Mouse (Mus musculus): ENCODE results near the gene Bcl9l. TPM values are rescaled to one million over a fixed set of nuclear protein-coding genes. Genes with fewer than 3 reads are reported as not detected.

Gene Bcl9l
- polyA plus RNA-seq, 1 experiment from 2014 or later = 17.3 TPM

GRCm38 (mm10) chr9:44551138-44551537 lies 68.5 kb downstream of the Bcl9l start:
- Histone ChIP-seq H3K9me3 (ENCODE audit: low read depth, low read length) (no peaks in the 10 kb centered on the region), H3K4me3 (ENCODE audit: low read depth, low read length) (no peak overlapping the region), H3K4me2 (no peak overlapping the region), H3K9ac (no peak overlapping the region), H3K36me3 (ENCODE audit: insufficient read depth) (no peaks in the 10 kb centered on the region), H3K27me3 (ENCODE audit: insufficient read depth, low read length) (no peaks in the 10 kb centered on the region), H3K4me1 (ENCODE audit: insufficient read depth) (no peaks in the 10 kb centered on the region), H3K27ac (ENCODE audit: low read depth) (no peak overlapping the region)
- DNase-seq (no peak), ATAC-seq (ENCODE audit: insufficient read depth) (no peak)
- no peak for TF ChIP-seq CTCF (IDR thresholded peaks at IDR 0.05; ENCODE audit: low read depth)
- 79% methylated on average over 10 of the region's 10 CpGs for WGBS

- H3K4me3 ChIP-seq (ENCODE audit: low read depth, low read length) = no peak overlapping the region
- TF ChIP-seq CTCF (IDR thresholded peaks at IDR 0.05; ENCODE audit: low read depth) = no peak
- no peaks in the 10 kb centered on the region for H3K27me3 ChIP-seq (ENCODE audit: insufficient read depth, low read length)
- no peaks in the 10 kb centered on the region for H3K36me3 ChIP-seq (ENCODE audit: insufficient read depth)
- no peak overlapping the region for H3K4me2 ChIP-seq
- H3K9ac ChIP-seq = no peak overlapping the region
- 64% methylated on average over 8 of the region's 8 CpGs for WGBS
- DNase-seq (peak; percentile 59), ATAC-seq (ENCODE audit: insufficient read depth) (peak; percentile 44; the same call in 1 of the 2 replicates)
- no peaks in the 10 kb centered on the region for H3K9me3 ChIP-seq (ENCODE audit: low read depth, low read length)
- no peak overlapping the region for H3K27ac ChIP-seq (ENCODE audit: low read depth)
- no peaks in the 10 kb centered on the region for H3K4me1 ChIP-seq (ENCODE audit: insufficient read depth)
Observed at GRCm38 (mm10) chr9:44552161-44552560, 69.5 kb downstream of the Bcl9l start.

Other genes starting within 250 kb of the Bcl9l start
- gene Cbl, start 248.8 kb upstream of the Bcl9l start, polyA plus RNA-seq (2014; fragmentation: Nextera tagmentation; extraction: Ambion mirVana) = 20.9 and 21.9 TPM in 2 replicates
- gene Ccdc153, start 242.1 kb upstream of the Bcl9l start, polyA plus RNA-seq (2014; fragmentation: Nextera tagmentation; extraction: Ambion mirVana) = not detected in 2 replicates
- gene Pdzd3, start 231.4 kb upstream of the Bcl9l start, polyA plus RNA-seq (2014; fragmentation: Nextera tagmentation; extraction: Ambion mirVana) = 0.11 and 0.13 TPM in 2 replicates
- gene Nlrx1, start 214.2 kb upstream of the Bcl9l start, polyA plus RNA-seq (2014; fragmentation: Nextera tagmentation; extraction: Ambion mirVana) = 9.2 and 9.6 TPM in 2 replicates
- gene Abcg4, start 194.2 kb upstream of the Bcl9l start, polyA plus RNA-seq (2014; fragmentation: Nextera tagmentation; extraction: Ambion mirVana) = 2.4 and 2.7 TPM in 2 replicates
- 19.1 and 20.1 TPM in 2 replicates for gene Hinfp, start 177.2 kb upstream of the Bcl9l start, polyA plus RNA-seq (2014; fragmentation: Nextera tagmentation; extraction: Ambion mirVana)
- 6.7 and 8.6 TPM in 2 replicates for gene C2cd2l, start 162.5 kb upstream of the Bcl9l start, polyA plus RNA-seq (2014; fragmentation: Nextera tagmentation; extraction: Ambion mirVana)
- gene Dpagt1, start 156.8 kb upstream of the Bcl9l start, polyA plus RNA-seq (2014; fragmentation: Nextera tagmentation; extraction: Ambion mirVana) = 41.0 and 43.4 TPM in 2 replicates
- gene H2afx, start 148.1 kb upstream of the Bcl9l start, polyA plus RNA-seq (2014; fragmentation: Nextera tagmentation; extraction: Ambion mirVana) = 391 and 419 TPM in 2 replicates
- gene Hmbs, start 138.6 kb upstream of the Bcl9l start, polyA plus RNA-seq (2014; fragmentation: Nextera tagmentation; extraction: Ambion mirVana) = 128 and 131 TPM in 2 replicates
- gene Vps11, start 121.2 kb upstream of the Bcl9l start, polyA plus RNA-seq (2014; fragmentation: Nextera tagmentation; extraction: Ambion mirVana) = 26.0 and 26.8 TPM in 2 replicates
- 38.4 and 39.7 TPM in 2 replicates for gene Hyou1, start 103.3 kb upstream of the Bcl9l start, polyA plus RNA-seq (2014; fragmentation: Nextera tagmentation; extraction: Ambion mirVana)
- 15.5 and 15.8 TPM in 2 replicates for gene Slc37a4, start 86.0 kb upstream of the Bcl9l start, polyA plus RNA-seq (2014; fragmentation: Nextera tagmentation; extraction: Ambion mirVana)
- gene Rps25, start 75.7 kb upstream of the Bcl9l start, polyA plus RNA-seq (2014; fragmentation: Nextera tagmentation; extraction: Ambion mirVana) = 2,509 and 2,694 TPM in 2 replicates
- gene Trappc4, start 75.2 kb upstream of the Bcl9l start, polyA plus RNA-seq (2014; fragmentation: Nextera tagmentation; extraction: Ambion mirVana) = 116 and 121 TPM in 2 replicates
- gene Ccdc84, start 64.3 kb upstream of the Bcl9l start, polyA plus RNA-seq (2014; fragmentation: Nextera tagmentation; extraction: Ambion mirVana) = 24.4 and 27.7 TPM in 2 replicates
- not detected in 2 replicates for gene Foxr1, start 41.7 kb upstream of the Bcl9l start, polyA plus RNA-seq (2014; fragmentation: Nextera tagmentation; extraction: Ambion mirVana)
- gene Upk2, start 27.8 kb upstream of the Bcl9l start, polyA plus RNA-seq (2014; fragmentation: Nextera tagmentation; extraction: Ambion mirVana) = 0.39 and 0.53 TPM in 2 replicates
- gene Cxcr5, start 79.1 kb downstream of the Bcl9l start, polyA plus RNA-seq (2014; fragmentation: Nextera tagmentation; extraction: Ambion mirVana) = not detected in 2 replicates
- 21.6 and 23.0 TPM in 2 replicates for gene Ddx6, start 122.1 kb downstream of the Bcl9l start, polyA plus RNA-seq (2014; fragmentation: Nextera tagmentation; extraction: Ambion mirVana)
- not detected in 2 replicates for gene Treh, start 190.4 kb downstream of the Bcl9l start, polyA plus RNA-seq (2014; fragmentation: Nextera tagmentation; extraction: Ambion mirVana)

Data from lung, embryonic 14.5 days (tissue).